Mouse (Mus musculus) heart, embryonic 11.5 days (tissue): Measurements from ENCODE around the gene Igfbp3. TPM values are rescaled to one million over a fixed set of nuclear protein-coding genes. Genes with fewer than 3 reads are reported as not detected.

Source experiments
- ATAC-seq: fragments of 200-750 bp; cut with Nextera tagmentation; replicated peaks from 2 replicates; pipeline ENCODE4 v1.8.0; 2017; ENCODE audit warnings: moderate library complexity; ENCODE audit not compliant: insufficient number of reproducible peaks, low FRiP score, low TSS enrichment
- H3K27ac ChIP-seq: fragments of 300-500 bp; sonication (generic); 2 replicates; pipeline ENCODE4 v1.5.1; 2014; ENCODE audit warnings: mild to moderate bottlenecking, low read depth, low read length
- H3K27me3 ChIP-seq: fragments of 300-500 bp; sonication (generic); 2 replicates; pipeline ENCODE4 v1.6.1; 2014; ENCODE audit warnings: mild to moderate bottlenecking, low read length, mixed read lengths; ENCODE audit not compliant: control insufficient read depth, insufficient read depth
- H3K36me3 ChIP-seq: fragments of 300-500 bp; sonication (generic); 2 replicates; pipeline ENCODE4 v1.6.1; 2014; ENCODE audit warnings: mild to moderate bottlenecking, low read length, moderate library complexity, mixed read lengths; ENCODE audit not compliant: control insufficient read depth, insufficient read depth
- H3K4me1 ChIP-seq: fragments of 300-500 bp; sonication (generic); 2 replicates; pipeline ENCODE4 v1.6.1; 2014; ENCODE audit warnings: low read length; ENCODE audit not compliant: control insufficient read depth, insufficient read depth
- H3K4me2 ChIP-seq: fragments of 300-500 bp; sonication (generic); 2 replicates; pipeline ENCODE4 v1.6.1; 2014; ENCODE audit warnings: mild to moderate bottlenecking, moderate library complexity
- H3K4me3 ChIP-seq: fragments of 300-500 bp; sonication (generic); 2 replicates; pipeline ENCODE4 v1.5.1; 2014; ENCODE audit warnings: low read depth, low read length
- H3K9ac ChIP-seq: fragments of 300-500 bp; sonication (generic); 2 replicates; pipeline ENCODE4 v1.6.1; 2014; ENCODE audit warnings: mild to moderate bottlenecking, low read depth, low read length, moderate library complexity
- H3K9me3 ChIP-seq: fragments of 300-500 bp; sonication (generic); replicated peaks from 2 replicates; pipeline ENCODE4 v1.6.1; 2016; ENCODE audit warnings: low read length; ENCODE audit not compliant: control insufficient read depth
- WGBS: fragments of 180-500 bp; shearing (Covaris S2); extraction: QIAGEN DNeasy Blood & Tissue Kit; methylation state at CpG from one replicate; pipeline ENCODE4 v1.1.7; 2014; ENCODE audit not compliant: insufficient replicate concordance; 5-methylcytosine and 5-hydroxymethylcytosine counted together
- polyA plus RNA-seq: library from polyadenylated mRNA; unstranded; fragments of >200 nt; fragmentation: Nextera tagmentation; extraction: Ambion mirVana; gene quantifications from 2 replicates; pipeline ENCODE4 v1.2.1, GENCODE M21; 2014

The Igfbp3 gene
- polyA plus RNA-seq, 1 experiment from 2014 or later, result 20.9 TPM

- WGBS, result 35% methylated on average over 6 of the region's 6 CpGs
- Histone ChIP-seq H3K27me3 (no peaks in the 10 kb centered on the region), H3K9me3 (no peaks in the 10 kb centered on the region), H3K4me3 (no peak overlapping the region), H3K36me3 (no peaks in the 10 kb centered on the region), H3K9ac (no peak overlapping the region), H3K4me2 (no peak overlapping the region), H3K27ac (no peak overlapping the region), H3K4me1 (peaks cover 10% of the 10 kb centered on the region)
- no peak for ATAC-seq
Measured at GRCm38 (mm10) chr11:7192710-7193109, 21.0 kb downstream of the Igfbp3 start.

DNA sequence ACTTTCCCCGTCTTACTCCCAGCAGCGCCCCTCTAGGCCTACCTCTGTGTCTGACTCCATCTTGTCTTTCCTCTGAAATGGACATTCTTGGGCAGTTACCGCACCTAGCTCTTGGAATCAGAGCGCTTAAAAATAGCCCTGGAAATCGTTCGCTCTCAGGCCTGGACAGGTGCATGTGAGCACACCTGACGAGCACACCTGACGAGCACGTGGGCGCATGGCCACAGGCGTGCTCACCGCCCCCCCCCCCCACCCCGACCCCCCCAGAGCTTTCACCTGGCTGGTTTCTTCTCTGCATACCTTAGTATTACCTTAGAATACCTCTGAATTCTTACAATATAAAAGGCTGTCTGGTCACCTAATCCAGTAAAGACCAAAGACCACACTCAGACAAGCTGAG, 25.3 kb downstream of the Igfbp3 start, which contains the start of gene Gm11985:
Gene Gm11985 (minus strand): TSS at position 101 of the 400 bp plus-strand sequence.
- no peaks in the 10 kb centered on the region for H3K27me3 ChIP-seq
- ATAC-seq, result no peak
- H3K9ac ChIP-seq, result no peak within 1 kb of the TSS
- H3K36me3 ChIP-seq, result no peaks in the 10 kb centered on the region
- WGBS, result 81% methylated on average over 13 of the region's 13 CpGs
- H3K27ac ChIP-seq, result no peak within 1 kb of the TSS
- no peaks in the 10 kb centered on the region for H3K9me3 ChIP-seq
- H3K4me2 ChIP-seq, result no peak within 1 kb of the TSS
- H3K4me3 ChIP-seq, result no peak within 1 kb of the TSS
- H3K4me1 ChIP-seq, result peaks cover 20% of the 10 kb centered on the region

- H3K4me1 ChIP-seq, result peaks cover 14% of the 10 kb centered on the region
- no peak overlapping the region for H3K4me3 ChIP-seq
- WGBS, result 55% methylated on average over 8 of the region's 8 CpGs
- H3K4me2 ChIP-seq, result no peak overlapping the region
- H3K9ac ChIP-seq, result no peak overlapping the region
- H3K27ac ChIP-seq, result no peak overlapping the region
- no peaks in the 10 kb centered on the region for H3K36me3 ChIP-seq
- ATAC-seq, result no peak
- no peaks in the 10 kb centered on the region for H3K27me3 ChIP-seq
- no peaks in the 10 kb centered on the region for H3K9me3 ChIP-seq
Measured at GRCm38 (mm10) chr11:7187472-7187871, 26.3 kb downstream of the Igfbp3 start.

DNA sequence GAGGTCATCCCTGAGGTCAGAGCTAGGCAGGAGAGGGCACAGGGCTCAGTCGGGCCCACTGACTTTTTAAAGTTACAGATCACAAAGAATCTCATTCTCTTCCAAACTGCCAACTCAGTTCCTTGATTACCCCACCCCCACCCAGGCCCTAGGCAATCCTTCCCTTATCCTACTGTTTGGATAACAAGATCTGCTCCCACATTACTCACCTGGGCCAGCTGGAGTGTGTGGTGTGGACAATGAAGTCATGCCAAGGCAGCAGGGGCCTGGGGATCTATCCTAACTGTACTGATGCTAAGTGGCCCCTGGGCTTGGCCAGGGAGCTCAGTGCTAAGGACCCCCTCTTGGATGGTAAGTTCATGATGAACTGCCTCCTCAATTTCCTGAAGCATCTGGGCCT, 29.3 kb downstream of the Igfbp3 start:
- WGBS, result 13% methylated on average over 1 of the region's 1 CpGs
- Histone ChIP-seq H3K4me2 (no peak overlapping the region), H3K9ac (no peak overlapping the region), H3K4me1 (peaks cover 9% of the 10 kb centered on the region), H3K9me3 (no peaks in the 10 kb centered on the region), H3K27me3 (no peaks in the 10 kb centered on the region), H3K4me3 (no peak overlapping the region), H3K27ac (no peak overlapping the region), H3K36me3 (no peaks in the 10 kb centered on the region)
- no peak for ATAC-seq

DNA sequence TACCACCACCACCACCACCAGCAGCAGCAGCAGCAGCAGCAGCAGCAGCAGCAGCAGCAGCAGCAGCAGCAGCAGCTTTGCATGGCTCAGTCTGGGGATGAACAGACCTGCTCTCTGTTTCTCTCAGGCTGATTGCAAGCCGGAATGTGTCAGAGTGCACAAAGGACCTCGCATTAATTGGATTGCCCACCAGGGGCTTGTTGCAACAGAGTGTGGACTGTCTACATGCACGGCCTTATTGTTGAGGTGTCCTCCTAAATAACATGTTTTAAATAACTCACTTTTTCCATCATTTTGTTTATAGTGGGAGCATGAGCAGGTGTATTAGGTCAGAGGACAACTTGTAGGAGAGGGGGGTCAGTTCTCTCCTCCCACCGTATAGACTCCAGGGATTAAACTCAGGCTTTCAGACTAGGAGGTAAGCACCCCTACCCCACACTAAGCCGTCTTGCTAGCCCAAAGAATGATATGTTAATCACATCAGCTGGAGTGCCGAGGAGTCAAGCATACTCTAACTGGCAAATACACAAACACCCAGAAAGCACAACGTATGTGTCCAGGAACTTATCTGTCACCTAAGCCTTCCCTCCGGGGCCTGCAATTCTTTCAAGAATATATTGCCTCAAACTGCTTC, 31.2 kb downstream of the Igfbp3 start:
- Histone ChIP-seq H3K36me3 (no peaks in the 10 kb centered on the region), H3K4me1 (peaks cover 9% of the 10 kb centered on the region), H3K9me3 (no peaks in the 10 kb centered on the region), H3K9ac (no peak overlapping the region), H3K4me3 (no peak overlapping the region), H3K4me2 (no peak overlapping the region), H3K27ac (no peak overlapping the region), H3K27me3 (no peaks in the 10 kb centered on the region)
- no peak for ATAC-seq
- WGBS, result 48% methylated on average over 8 of the region's 8 CpGs

DNA sequence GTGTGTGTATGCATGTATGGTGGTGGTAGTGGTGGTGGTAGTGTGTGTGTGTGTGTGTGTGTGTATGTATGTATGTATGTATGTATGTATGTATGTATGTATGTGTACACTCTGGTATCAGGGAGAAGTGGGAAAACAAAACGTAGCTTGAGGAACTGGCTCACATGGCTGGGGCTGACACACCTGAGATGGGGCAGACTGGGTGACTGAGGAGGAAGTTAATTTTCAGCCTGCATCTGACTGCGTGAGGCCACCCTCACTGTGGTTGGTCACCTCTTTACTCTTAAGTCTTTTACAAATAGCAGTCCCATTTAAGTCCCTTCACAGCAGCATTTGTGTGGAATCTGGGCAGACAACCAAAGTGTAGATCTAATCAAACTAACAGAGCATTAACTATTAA, 34.4 kb downstream of the Igfbp3 start:
- no peak for ATAC-seq
- no peak overlapping the region for H3K9ac ChIP-seq
- no peak overlapping the region for H3K4me2 ChIP-seq
- 83% methylated on average over 2 of the region's 2 CpGs for WGBS
- H3K36me3 ChIP-seq, result no peaks in the 10 kb centered on the region
- H3K4me3 ChIP-seq, result no peak overlapping the region
- H3K4me1 ChIP-seq, result no peaks in the 10 kb centered on the region
- H3K9me3 ChIP-seq, result no peaks in the 10 kb centered on the region
- no peaks in the 10 kb centered on the region for H3K27me3 ChIP-seq
- H3K27ac ChIP-seq, result no peak overlapping the region

DNA sequence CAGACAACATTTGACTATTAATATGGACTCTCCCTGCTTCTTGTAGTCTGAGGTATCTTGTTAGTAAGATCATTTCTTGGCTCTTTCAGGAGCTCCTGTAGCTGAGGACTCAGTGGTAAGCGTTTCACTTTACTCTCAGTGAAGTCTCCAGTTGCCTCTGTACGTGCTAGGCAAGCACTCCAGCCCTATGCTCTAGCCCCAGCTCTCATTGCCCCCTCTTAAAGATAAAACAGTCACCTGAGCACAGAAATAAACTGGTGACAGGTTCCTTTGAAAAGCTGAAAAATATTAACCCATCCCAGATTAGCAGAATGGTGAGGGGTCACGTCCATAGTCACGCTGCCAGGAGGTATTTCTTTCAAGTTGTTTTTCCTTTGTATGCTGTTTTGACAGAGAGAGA, 35.0 kb downstream of the Igfbp3 start:
- no peaks in the 10 kb centered on the region for H3K9me3 ChIP-seq
- H3K4me3 ChIP-seq, result no peak overlapping the region
- no peak overlapping the region for H3K27ac ChIP-seq
- ATAC-seq, result no peak
- no peak overlapping the region for H3K4me2 ChIP-seq
- WGBS, result 61% methylated on average over 4 of the region's 4 CpGs
- no peaks in the 10 kb centered on the region for H3K4me1 ChIP-seq
- H3K36me3 ChIP-seq, result no peaks in the 10 kb centered on the region
- no peaks in the 10 kb centered on the region for H3K27me3 ChIP-seq
- no peak overlapping the region for H3K9ac ChIP-seq

DNA sequence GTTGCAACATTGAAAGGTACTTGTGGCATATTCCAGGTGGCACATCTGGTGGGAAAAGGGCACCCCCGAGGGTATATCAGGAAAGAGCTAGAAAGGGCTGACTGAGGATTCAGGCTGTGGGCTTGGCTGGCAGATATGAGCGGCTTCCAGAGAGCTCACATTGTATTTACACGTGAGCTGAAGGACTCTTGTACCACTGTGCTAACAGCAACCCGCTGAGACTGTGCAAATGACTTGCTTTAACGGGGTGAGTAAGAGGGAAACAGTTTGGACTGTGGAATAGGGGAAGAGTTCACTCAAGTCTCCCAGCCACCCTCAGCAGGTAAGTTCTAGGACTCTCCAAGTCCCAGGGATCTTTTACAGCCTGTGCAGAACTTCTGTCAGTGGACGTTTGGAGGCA, 40.1 kb downstream of the Igfbp3 start:
- WGBS, result 79% methylated on average over 6 of the region's 6 CpGs
- Histone ChIP-seq H3K27me3 (no peaks in the 10 kb centered on the region), H3K4me3 (no peak overlapping the region), H3K9me3 (no peaks in the 10 kb centered on the region), H3K27ac (no peak overlapping the region), H3K4me2 (no peak overlapping the region), H3K9ac (no peak overlapping the region), H3K36me3 (no peaks in the 10 kb centered on the region), H3K4me1 (no peaks in the 10 kb centered on the region)
- ATAC-seq, result no peak

DNA sequence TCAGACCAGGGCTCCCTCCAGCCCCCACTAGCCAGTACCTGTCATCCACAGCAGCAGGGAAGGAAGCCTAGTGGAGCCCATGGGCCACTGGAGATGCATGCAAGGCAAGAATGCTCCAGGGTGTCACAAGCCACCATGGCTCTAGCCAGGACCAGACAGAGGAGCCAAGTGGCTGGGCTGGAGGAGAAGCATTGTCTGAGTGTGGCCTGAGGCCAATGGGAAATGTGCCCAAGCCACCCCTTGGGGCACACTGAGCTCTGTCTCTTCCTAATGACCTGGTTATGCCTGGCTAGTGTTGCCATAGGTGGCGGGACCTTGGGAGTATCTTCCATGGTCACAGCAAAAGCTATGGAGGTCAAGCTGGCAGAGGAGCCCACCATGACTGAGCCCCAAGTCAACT, 44.1 kb downstream of the Igfbp3 start:
- H3K4me1 ChIP-seq, result no peaks in the 10 kb centered on the region
- H3K4me3 ChIP-seq, result no peak overlapping the region
- 77% methylated on average over 1 of the region's 1 CpGs for WGBS
- no peak overlapping the region for H3K27ac ChIP-seq
- H3K4me2 ChIP-seq, result no peak overlapping the region
- no peaks in the 10 kb centered on the region for H3K9me3 ChIP-seq
- no peak for ATAC-seq
- no peaks in the 10 kb centered on the region for H3K27me3 ChIP-seq
- H3K36me3 ChIP-seq, result no peaks in the 10 kb centered on the region
- no peak overlapping the region for H3K9ac ChIP-seq
